ENCODE assay signal across 17 mouse cellular contexts in the genomic region with DNA sequence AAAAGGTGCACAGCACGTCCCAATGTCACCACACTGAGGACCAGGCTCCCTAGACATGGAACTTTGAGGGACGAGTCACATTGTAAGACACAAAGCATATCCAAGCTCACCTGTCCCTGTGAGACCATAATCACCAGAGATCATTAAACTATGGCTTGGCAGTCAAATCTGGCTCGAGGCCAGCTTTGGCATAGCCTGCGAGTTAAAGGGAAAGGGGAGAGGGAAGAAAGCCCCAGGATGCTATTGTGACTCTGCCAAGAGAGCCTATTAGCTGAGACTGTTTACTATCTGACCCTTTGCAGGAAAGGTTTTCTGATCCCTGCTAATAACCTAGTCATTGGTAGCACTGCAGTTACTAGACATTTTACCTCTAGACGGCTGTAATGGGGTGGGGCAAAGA. TPM values are rescaled to one million over a fixed set of nuclear protein-coding genes. Genes with fewer than 3 reads are reported as not detected.
A peak's percentile ranks its signal among the peaks of the same experiment; 100 is the strongest.
DNase-seq lines count a peak whose midpoint lies in the region; ATAC-seq lines count a peak whose summit lies in the region.
"Had no signal": no experiment of that assay in that cellular context is flagged by ENCODE, and none has a peak within 500 bp of the region (broad histone marks: within the 10 kb centered on the region; RNA-seq: fewer than 3 reads in every experiment).

No protein-coding gene starts in this region.

- H3K4me3 ChIP-seq in kidney, embryonic 14.5 days (ENCODE audit: low read length) = no peak overlapping the region
- no peak overlapping the region for H3K4me3 ChIP-seq in intestine, embryonic 15.5 days (replicated peaks)
- H3K4me3 ChIP-seq: embryonic facial prominence, embryonic 15.5 days; forebrain, embryonic 13.5 days; heart, embryonic 12.5 days; neural tube, embryonic 13.5 days had no signal

- H3K9ac ChIP-seq in kidney, embryonic 14.5 days (ENCODE audit: low read depth, low read length) = no peak overlapping the region
- 0 out of 2 replicates have a peak overlapping the region, but pooled peaks have one; percentile 20 for H3K9ac ChIP-seq in intestine, embryonic 15.5 days
- H3K9ac ChIP-seq: embryonic facial prominence, embryonic 15.5 days; forebrain, embryonic 13.5 days; heart, embryonic 12.5 days; neural tube, embryonic 13.5 days had no signal

- 73% methylated on average over 5 of the region's 5 CpGs for WGBS in kidney, embryonic 14.5 days
- 50% methylated on average over 5 of the region's 5 CpGs for WGBS in intestine, embryonic 15.5 days

- H3K4me1 ChIP-seq in kidney, embryonic 14.5 days (ENCODE audit: control insufficient read depth, insufficient read depth, low read length) = peaks cover 8% of the 10 kb centered on the region; the same call in 1 of the 2 replicates
- peaks cover 7% of the 10 kb centered on the region; the same call in 1 of the 2 replicates for H3K4me1 ChIP-seq in intestine, embryonic 15.5 days (replicated peaks)

- DNase-seq in adrenal gland, adult (ENCODE audit: inconsistent age in 2 of 2, low spot score in 1 of 2) = peak; percentile 39 to 76
- no peak for DNase-seq in adrenal gland, adult 18-20 months (ENCODE audit: low spot score in 2 of 2)
- DNase-seq in kidney, adult 18-20 months = peak; percentile 75
- peak; percentile 76 to 80 for DNase-seq in kidney, postnatal 25 days
- no peak for DNase-seq in right cerebral cortex, postnatal 14 days
- no peak for DNase-seq in embryo, embryonic 9.5 days (ENCODE audit: extremely low spot score)
- DNase-seq: gastrocnemius, postnatal 10 days; spleen, adult 18-20 months; thymus, postnatal 4 days had no signal

- H3K4me2 ChIP-seq in kidney, embryonic 14.5 days (replicated peaks; ENCODE audit: low read depth, low read length) = no peak overlapping the region
- peak overlapping the region; percentile 48; the same call in 1 of the 2 replicates for H3K4me2 ChIP-seq in intestine, embryonic 15.5 days (replicated peaks)
- H3K4me2 ChIP-seq: embryonic facial prominence, embryonic 15.5 days; forebrain, embryonic 13.5 days; heart, embryonic 12.5 days; neural tube, embryonic 13.5 days had no signal

- no peaks in the 10 kb centered on the region for H3K9me3 ChIP-seq in kidney, embryonic 14.5 days (ENCODE audit: control insufficient read depth, low read length)
- no peaks in the 10 kb centered on the region for H3K9me3 ChIP-seq in intestine, embryonic 15.5 days
- H3K9me3 ChIP-seq: embryonic facial prominence, embryonic 15.5 days; forebrain, embryonic 13.5 days; heart, embryonic 12.5 days; neural tube, embryonic 13.5 days had no signal

- no peaks in the 10 kb centered on the region for H3K36me3 ChIP-seq in kidney, embryonic 14.5 days (ENCODE audit: control insufficient read depth, insufficient read depth, low read length)
- no peaks in the 10 kb centered on the region for H3K36me3 ChIP-seq in intestine, embryonic 15.5 days
- H3K36me3 ChIP-seq: embryonic facial prominence, embryonic 15.5 days; heart, embryonic 12.5 days; neural tube, embryonic 13.5 days had no signal

- ATAC-seq in kidney, embryonic 14.5 days (ENCODE audit: low FRiP score, low TSS enrichment) = no peak
- 0 out of 2 replicates have a peak, but pooled peaks have one; percentile 5 for ATAC-seq in intestine, embryonic 15.5 days
- ATAC-seq: forebrain, embryonic 13.5 days had no signal

- no peaks in the 10 kb centered on the region for H3K27me3 ChIP-seq in kidney, embryonic 14.5 days (ENCODE audit: control insufficient read depth, insufficient read depth, low read length)
- no peaks in the 10 kb centered on the region for H3K27me3 ChIP-seq in intestine, embryonic 15.5 days (replicated peaks)
- H3K27me3 ChIP-seq: CH12.LX; embryonic facial prominence, embryonic 15.5 days; forebrain, embryonic 13.5 days; heart, embryonic 12.5 days; neural tube, embryonic 13.5 days; Patski had no signal

- H3K27ac ChIP-seq in kidney, embryonic 14.5 days (ENCODE audit: low read depth, low read length) = no peak overlapping the region
- H3K27ac ChIP-seq in intestine, embryonic 15.5 days = peak overlapping the region; percentile 86
- H3K27ac ChIP-seq: embryonic facial prominence, embryonic 15.5 days; forebrain, embryonic 13.5 days; neural tube, embryonic 13.5 days had no signal

RNA-seq across cellular contexts. Expression of gene Per2, which starts 5.3 kb away (rescaled TPM):
- 10 to 100 TPM; 46.7 to 66.6 TPM for total RNA-seq in adrenal gland, adult 18-20 months (2021)
- polyA plus RNA-seq in kidney, embryonic 14.5 days (2014; fragmentation: Nextera tagmentation; extraction: Ambion mirVana) = 2.5 and 3.6 TPM in 2 replicates
- 7.8 and 7.9 TPM in 2 replicates for polyA plus RNA-seq in intestine, embryonic 15.5 days (2015; fragmentation: Nextera tagmentation; extraction: Ambion mirVana)

RNA-seq across cellular contexts. Expression of gene Traf3ip1, which starts 30.0 kb away (rescaled TPM):
- 10 to 100 TPM; 10.8 to 12.7 TPM for total RNA-seq in adrenal gland, adult 18-20 months (2021)
- polyA plus RNA-seq in kidney, embryonic 14.5 days (2014; fragmentation: Nextera tagmentation; extraction: Ambion mirVana) = 7.6 and 7.7 TPM in 2 replicates
- 7.2 and 8.1 TPM in 2 replicates for polyA plus RNA-seq in intestine, embryonic 15.5 days (2015; fragmentation: Nextera tagmentation; extraction: Ambion mirVana)

RNA-seq across cellular contexts. Expression of gene Hes6, which starts 50.6 kb away (rescaled TPM):
- total RNA-seq in adrenal gland, adult 18-20 months (2021) = 100 to 1,000 TPM; 255 to 373 TPM
- 61.1 and 65.8 TPM in 2 replicates for polyA plus RNA-seq in kidney, embryonic 14.5 days (2014; fragmentation: Nextera tagmentation; extraction: Ambion mirVana)
- polyA plus RNA-seq in intestine, embryonic 15.5 days (2015; fragmentation: Nextera tagmentation; extraction: Ambion mirVana) = 94.0 and 103 TPM in 2 replicates

Comparison
In these comparisons a context has a peak if more than half of its experiments do, and no peak if none do; other contexts are left out.
1. DNase-seq: peak in adrenal gland, adult (2 of 2), kidney, adult 18-20 months (single experiment) and kidney, postnatal 25 days (2 of 2); none in adrenal gland, adult 18-20 months (0 of 2), right cerebral cortex, postnatal 14 days (single experiment) and embryo, embryonic 9.5 days (single experiment).